Mouse (Mus musculus): ENCODE results near the gene Car5b. TPM values are rescaled to one million over a fixed set of nuclear protein-coding genes. Genes with fewer than 3 reads are reported as not detected.

The Car5b gene
- total and polyA plus RNA-seq, 3 experiments = 0.23 to 0.33 TPM; not detected in 1

- TF ChIP-seq POLR2AphosphoS5 (IDR thresholded peaks at IDR 0.05; ENCODE audit: insufficient replicate concordance, low read depth, low read length) (no peak), TAL1 (conservative IDR thresholded peaks at IDR 0.05; ENCODE audit: low read depth, low read length) (no peak), CTCF (IDR thresholded peaks at IDR 0.05; ENCODE audit: low read depth, low read length) (no peak), GATA2 (IDR thresholded peaks at IDR 0.05; ENCODE audit: borderline replicate concordance, low read depth, low read length) (no peak), GATA1 (IDR thresholded peaks at IDR 0.05; ENCODE audit: borderline replicate concordance, low read length) (no peak)
- Histone ChIP-seq H3K4me1 (ENCODE audit: insufficient read depth, low read depth, low read length) (peaks cover 9% of the 10 kb centered on the region), H3K4me3 (ENCODE audit: low read depth, low read length) (peak overlapping the region; percentile 81), H3K9me3 (replicated peaks) (no peaks in the 10 kb centered on the region), H3K27me3 (ENCODE audit: insufficient read depth, low read length) (no peaks in the 10 kb centered on the region), H3K36me3 (replicated peaks) (peaks cover 43% of the 10 kb centered on the region)
- peak; percentile 72 for DNase-seq (ENCODE audit: low spot score)
- ATAC-seq (ENCODE audit: extremely low read depth, insufficient number of reproducible peaks, low FRiP score, poor library complexity, severe bottlenecking) = peak; percentile 52
These were observed 69.9 kb downstream of the Car5b start for GRCm38 (mm10) chrX:163957803-163958466.

- DNase-seq (ENCODE audit: low spot score) = no peak
- Histone ChIP-seq H3K4me3 (ENCODE audit: low read depth, low read length) (peak overlapping the region; percentile 81), H3K27me3 (ENCODE audit: insufficient read depth, low read length) (no peaks in the 10 kb centered on the region), H3K9me3 (replicated peaks) (no peaks in the 10 kb centered on the region), H3K36me3 (replicated peaks) (peaks cover 44% of the 10 kb centered on the region), H3K4me1 (ENCODE audit: insufficient read depth, low read depth, low read length) (peaks cover 9% of the 10 kb centered on the region)
- no peak for TF ChIP-seq TAL1 (conservative IDR thresholded peaks at IDR 0.05; ENCODE audit: low read depth, low read length)
- TF ChIP-seq GATA2 (IDR thresholded peaks at IDR 0.05; ENCODE audit: borderline replicate concordance, low read depth, low read length) = no peak
- no peak for TF ChIP-seq POLR2AphosphoS5 (IDR thresholded peaks at IDR 0.05; ENCODE audit: insufficient replicate concordance, low read depth, low read length)
- no peak for TF ChIP-seq GATA1 (IDR thresholded peaks at IDR 0.05; ENCODE audit: borderline replicate concordance, low read length)
- no peak for TF ChIP-seq CTCF (IDR thresholded peaks at IDR 0.05; ENCODE audit: low read depth, low read length)
- no peak for ATAC-seq (ENCODE audit: extremely low read depth, insufficient number of reproducible peaks, low FRiP score, poor library complexity, severe bottlenecking)
These were observed 70.4 kb downstream of the Car5b start for GRCm38 (mm10) chrX:163957381-163957780.

- Histone ChIP-seq H3K27me3 (ENCODE audit: insufficient read depth, low read length) (no peaks in the 10 kb centered on the region), H3K36me3 (replicated peaks) (peaks cover 78% of the 10 kb centered on the region), H3K4me3 (ENCODE audit: low read depth, low read length) (no peak overlapping the region)
These were observed 76.2 kb downstream of the Car5b start for GRCm38 (mm10) chrX:163951618-163952017.

GRCm38 (mm10) chrX:163944381-163944780 is 83.4 kb downstream of the Car5b start:
- no peak for DNase-seq (ENCODE audit: low spot score)
- no peaks in the 10 kb centered on the region; the same call in 1 of the 2 replicates for H3K4me1 ChIP-seq (ENCODE audit: insufficient read depth, low read depth, low read length)
- H3K4me3 ChIP-seq (ENCODE audit: low read depth, low read length) = no peak overlapping the region
- H3K36me3 ChIP-seq (replicated peaks) = peaks cover 78% of the 10 kb centered on the region
- no peaks in the 10 kb centered on the region for H3K27me3 ChIP-seq (ENCODE audit: insufficient read depth, low read length)
- TF ChIP-seq TAL1 (conservative IDR thresholded peaks at IDR 0.05; ENCODE audit: low read depth, low read length) (no peak), GATA2 (IDR thresholded peaks at IDR 0.05; ENCODE audit: borderline replicate concordance, low read depth, low read length) (no peak), POLR2AphosphoS5 (IDR thresholded peaks at IDR 0.05; ENCODE audit: insufficient replicate concordance, low read depth, low read length) (no peak), CTCF (IDR thresholded peaks at IDR 0.05; ENCODE audit: low read depth, low read length) (no peak), GATA1 (IDR thresholded peaks at IDR 0.05; ENCODE audit: borderline replicate concordance, low read length) (no peak)
- ATAC-seq (ENCODE audit: extremely low read depth, insufficient number of reproducible peaks, low FRiP score, poor library complexity, severe bottlenecking) = no peak
- no peaks in the 10 kb centered on the region for H3K9me3 ChIP-seq (replicated peaks)

More at GRCm38 (mm10) chrX:163951618-163952017, 76.2 kb downstream of the Car5b start:
- no peak for ATAC-seq (ENCODE audit: extremely low read depth, insufficient number of reproducible peaks, low FRiP score, poor library complexity, severe bottlenecking)
- TF ChIP-seq GATA2 (IDR thresholded peaks at IDR 0.05; ENCODE audit: borderline replicate concordance, low read depth, low read length) = no peak
- Histone ChIP-seq H3K4me1 (ENCODE audit: insufficient read depth, low read depth, low read length) (peaks cover 3% of the 10 kb centered on the region), H3K9me3 (replicated peaks) (no peaks in the 10 kb centered on the region)
- no peak for DNase-seq (ENCODE audit: low spot score)

GRCm38 (mm10) chrX:163938587-163938986 is 89.2 kb downstream of the Car5b start:
- no peaks in the 10 kb centered on the region for H3K27me3 ChIP-seq (ENCODE audit: insufficient read depth, low read length)
- ATAC-seq (ENCODE audit: extremely low read depth, insufficient number of reproducible peaks, low FRiP score, poor library complexity, severe bottlenecking) (peak; percentile 28), DNase-seq (ENCODE audit: low spot score) (no peak)
- H3K4me3 ChIP-seq (ENCODE audit: low read depth, low read length) = no peak overlapping the region
- peaks cover 62% of the 10 kb centered on the region for H3K36me3 ChIP-seq (replicated peaks)
- TF ChIP-seq TAL1 (conservative IDR thresholded peaks at IDR 0.05; ENCODE audit: low read depth, low read length) (no peak), CTCF (IDR thresholded peaks at IDR 0.05; ENCODE audit: low read depth, low read length) (no peak), GATA2 (IDR thresholded peaks at IDR 0.05; ENCODE audit: borderline replicate concordance, low read depth, low read length) (no peak), POLR2AphosphoS5 (IDR thresholded peaks at IDR 0.05; ENCODE audit: insufficient replicate concordance, low read depth, low read length) (no peak), GATA1 (IDR thresholded peaks at IDR 0.05; ENCODE audit: borderline replicate concordance, low read length) (no peak)
- H3K9me3 ChIP-seq (replicated peaks) = no peaks in the 10 kb centered on the region
- H3K4me1 ChIP-seq (ENCODE audit: insufficient read depth, low read depth, low read length) = no peaks in the 10 kb centered on the region; the same call in 1 of the 2 replicates

- Histone ChIP-seq H3K4me1 (ENCODE audit: insufficient read depth, low read depth, low read length) (no peaks in the 10 kb centered on the region), H3K36me3 (replicated peaks) (peaks cover 36% of the 10 kb centered on the region), H3K9me3 (replicated peaks) (no peaks in the 10 kb centered on the region), H3K27me3 (ENCODE audit: insufficient read depth, low read length) (no peaks in the 10 kb centered on the region), H3K4me3 (ENCODE audit: low read depth, low read length) (no peak overlapping the region)
- DNase-seq (ENCODE audit: low spot score) (no peak), ATAC-seq (ENCODE audit: extremely low read depth, insufficient number of reproducible peaks, low FRiP score, poor library complexity, severe bottlenecking) (no peak)
- no peak for TF ChIP-seq TAL1 (conservative IDR thresholded peaks at IDR 0.05; ENCODE audit: low read depth, low read length)
- no peak for TF ChIP-seq GATA1 (IDR thresholded peaks at IDR 0.05; ENCODE audit: borderline replicate concordance, low read length)
- TF ChIP-seq POLR2AphosphoS5 (IDR thresholded peaks at IDR 0.05; ENCODE audit: insufficient replicate concordance, low read depth, low read length) = no peak
- no peak for TF ChIP-seq CTCF (IDR thresholded peaks at IDR 0.05; ENCODE audit: low read depth, low read length)
- no peak for TF ChIP-seq GATA2 (IDR thresholded peaks at IDR 0.05; ENCODE audit: borderline replicate concordance, low read depth, low read length)
These were observed 93.1 kb downstream of the Car5b start for GRCm38 (mm10) chrX:163934731-163935130.
